Mouse (Mus musculus): ENCODE results near the gene Hs6st3. TPM values are rescaled to one million over a fixed set of nuclear protein-coding genes. Genes with fewer than 3 reads are reported as not detected.

The Hs6st3 gene
- total RNA-seq, 2 experiments from 2014 or later, result 0.19 TPM; not detected in 1

DNA sequence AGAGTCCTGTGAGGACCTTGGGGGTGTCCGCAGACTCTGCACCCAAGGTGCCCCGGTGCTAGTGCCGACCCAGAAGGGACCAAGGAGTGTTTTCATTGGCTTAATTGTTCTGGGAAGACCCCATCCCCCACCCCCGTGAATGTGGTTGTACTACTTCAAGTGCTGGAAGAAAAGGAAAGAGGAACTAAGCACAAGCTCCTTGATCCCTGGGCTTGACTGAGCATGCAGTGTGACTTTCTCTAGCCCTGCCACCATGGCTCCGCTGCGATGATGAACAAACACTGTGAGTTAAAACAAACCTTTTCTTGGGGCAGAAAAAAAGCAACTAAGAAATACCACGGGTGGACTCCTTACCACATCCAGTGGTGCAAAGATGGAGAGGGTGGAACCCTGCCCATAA, 623.2 kb downstream of the Hs6st3 start:
- no peak for DNase-seq
- intact Hi-C loops (cut with DNase I), result no loop called here

DNA sequence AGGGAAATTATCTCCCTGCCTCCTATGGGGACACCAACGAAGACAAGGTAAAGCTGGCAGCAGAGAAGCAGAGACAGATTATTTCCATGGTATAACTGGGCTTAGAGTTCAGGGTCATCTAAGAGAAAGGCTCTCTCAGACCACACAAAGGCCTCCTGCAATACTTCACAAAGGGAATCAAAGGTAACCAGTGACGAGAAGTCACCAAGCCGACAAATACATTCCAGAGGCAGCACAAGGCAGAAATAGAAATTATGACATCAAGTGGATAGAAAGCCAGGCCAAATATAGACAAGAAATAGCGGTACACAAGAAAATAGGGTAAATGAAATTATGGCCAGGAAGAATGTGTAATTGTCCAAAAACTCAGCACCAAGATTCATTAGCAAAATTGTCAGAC, 633.9 kb downstream of the Hs6st3 start:
- peak; percentile 9 to 10 for DNase-seq
- intact Hi-C loops (cut with DNase I), result no loop called here

DNA sequence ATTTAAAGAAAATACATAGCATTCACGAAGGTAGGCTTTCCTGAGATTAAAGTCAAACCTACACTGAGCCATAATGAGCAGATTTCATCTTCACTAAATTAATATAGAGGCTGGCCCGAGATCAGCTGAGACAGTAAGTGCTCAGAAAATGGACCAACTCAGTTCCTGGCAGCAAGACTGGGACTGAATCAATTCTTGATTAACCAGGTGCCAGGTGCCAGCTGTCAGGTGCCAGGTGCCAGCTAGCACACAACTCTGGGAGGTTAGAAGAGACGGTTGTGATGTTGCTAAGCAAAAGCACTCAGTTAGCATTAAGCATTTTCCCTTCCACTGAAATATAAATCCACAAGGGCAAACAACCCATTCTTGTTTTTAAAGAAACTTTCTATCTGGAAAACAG, 638.1 kb downstream of the Hs6st3 start:
- no peak for DNase-seq
- intact Hi-C loops (cut with DNase I), result no loop called here

DNA sequence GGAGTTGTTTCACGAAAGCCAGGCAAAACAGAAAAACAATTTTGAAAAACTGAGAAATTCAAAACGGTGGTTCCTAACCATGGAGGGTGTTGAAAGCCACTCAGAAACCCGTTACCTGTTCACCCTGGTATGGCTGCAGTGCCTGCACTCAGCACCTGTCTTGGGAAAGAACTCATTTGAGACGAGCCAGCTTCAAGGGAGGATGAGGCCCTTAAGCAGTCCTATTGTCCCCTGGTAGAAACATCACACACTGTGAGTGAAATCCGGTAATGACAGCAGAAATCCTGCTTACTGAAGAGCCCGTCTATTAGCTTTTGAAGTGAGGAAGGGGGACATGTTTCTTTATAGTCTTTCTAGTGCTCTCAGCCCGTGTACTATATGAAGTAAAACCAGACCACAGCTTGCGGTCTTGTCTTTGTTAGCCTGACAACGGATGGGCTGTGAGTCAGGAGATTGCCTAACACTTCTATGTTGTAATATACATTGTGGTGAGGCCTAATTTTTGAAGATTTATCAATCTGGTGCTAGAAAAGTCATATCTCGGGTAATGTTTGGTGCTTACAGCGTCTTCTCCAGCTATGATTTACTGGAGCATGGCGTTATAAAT, 641.9 kb downstream of the Hs6st3 start:
- no peak for DNase-seq
- intact Hi-C loops (cut with DNase I), result loop anchor here (2.0 kb wide), 1 partner anchor 35 kb away; no protein-coding TSS in a partner anchor

DNA sequence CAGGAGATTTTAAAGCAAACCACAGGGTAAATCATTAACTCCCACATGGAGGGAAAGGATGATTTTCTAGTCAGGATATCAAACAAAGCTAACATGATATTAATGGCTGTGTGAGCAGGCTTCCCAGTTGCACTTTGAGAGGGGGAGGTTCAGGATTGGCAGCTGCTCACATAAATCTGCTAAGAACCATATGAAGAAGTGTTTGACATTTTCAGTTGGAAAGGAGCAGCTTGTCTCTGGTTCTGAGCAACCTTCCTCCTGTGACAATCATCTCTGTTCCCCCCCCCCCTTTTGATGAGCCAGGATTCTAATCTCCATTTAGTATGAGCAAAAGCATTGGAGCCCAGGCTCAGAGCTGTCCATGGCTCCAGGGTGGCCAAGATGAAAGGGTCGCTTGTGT, 643.0 kb downstream of the Hs6st3 start:
- no peak for DNase-seq
- intact Hi-C loops (cut with DNase I), result no loop called here

DNA sequence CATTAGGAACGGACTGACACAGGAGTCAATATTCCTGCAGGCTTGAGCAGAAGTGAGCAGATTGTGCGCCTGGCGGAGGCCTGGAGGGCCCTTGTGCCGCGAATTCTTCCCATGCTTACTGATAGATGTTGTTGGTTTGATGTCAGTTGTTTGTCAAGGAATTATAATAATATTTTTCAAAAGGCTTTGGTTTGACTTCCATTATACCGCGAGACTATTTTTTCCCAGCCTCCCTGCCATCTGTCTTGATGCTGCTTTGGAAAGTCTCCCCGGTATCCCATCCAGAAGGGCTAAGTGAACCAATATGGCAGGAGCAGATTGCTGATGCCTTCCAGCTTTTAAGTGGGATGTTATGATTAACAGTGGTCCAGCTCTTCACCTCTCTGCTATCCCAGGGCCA, 651.3 kb downstream of the Hs6st3 start:
- intact Hi-C loops (cut with DNase I), result no loop called here
- no peak for DNase-seq

DNA sequence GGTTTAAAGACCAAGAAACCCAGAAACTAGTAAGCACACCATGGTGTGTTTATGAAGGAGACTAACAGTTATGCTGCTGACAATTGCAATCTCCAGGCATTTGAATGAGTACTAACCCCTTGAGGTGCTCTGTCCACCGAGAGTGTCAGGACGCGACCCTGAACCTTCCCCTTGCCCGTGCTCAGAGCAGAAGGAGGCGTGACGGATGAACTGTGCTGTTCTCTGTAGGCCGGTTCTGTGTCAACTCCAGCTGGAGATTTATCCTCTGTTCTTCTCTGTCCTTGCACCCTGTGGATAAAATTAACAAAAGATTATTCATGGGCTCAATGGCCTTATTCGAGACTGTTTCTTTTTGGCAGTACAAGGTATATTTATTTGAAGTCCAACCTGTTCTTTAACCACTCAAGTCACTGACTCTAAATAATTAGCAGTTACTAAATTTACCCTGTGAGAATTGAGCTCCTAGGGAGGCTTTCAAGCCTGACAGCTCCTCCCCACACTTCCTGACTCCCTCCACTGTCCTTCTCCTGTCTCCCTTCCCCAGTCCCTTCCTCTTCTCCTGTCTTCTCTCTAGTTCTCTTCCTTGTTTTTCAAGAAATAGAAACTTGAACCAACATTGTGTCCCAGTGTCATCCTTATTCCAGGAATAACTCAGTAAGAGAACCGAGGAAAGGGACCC, 659.2 kb downstream of the Hs6st3 start:
- intact Hi-C loops (cut with DNase I), result no loop called here
- no peak for DNase-seq

DNA sequence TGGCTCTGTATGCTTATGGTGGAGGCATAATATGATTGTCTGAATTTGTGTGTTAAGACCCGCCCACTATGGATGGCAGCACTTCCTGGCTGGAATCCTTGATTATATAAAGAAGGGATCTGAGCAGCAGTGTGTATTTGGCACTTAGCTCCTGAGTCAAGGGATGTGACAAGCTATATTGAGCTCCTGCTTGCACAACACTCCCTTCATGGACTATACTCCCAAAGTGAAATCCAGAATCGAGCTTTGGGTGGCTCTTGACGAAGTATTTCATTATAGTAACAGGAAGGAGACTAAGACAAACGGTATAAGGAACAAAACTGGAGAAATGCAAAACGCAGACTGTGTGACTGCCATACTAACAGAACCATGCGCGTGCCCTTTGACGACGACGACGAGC, 660.4 kb downstream of the Hs6st3 start:
- no peak for DNase-seq
- intact Hi-C loops (cut with DNase I), result no loop called here

DNA sequence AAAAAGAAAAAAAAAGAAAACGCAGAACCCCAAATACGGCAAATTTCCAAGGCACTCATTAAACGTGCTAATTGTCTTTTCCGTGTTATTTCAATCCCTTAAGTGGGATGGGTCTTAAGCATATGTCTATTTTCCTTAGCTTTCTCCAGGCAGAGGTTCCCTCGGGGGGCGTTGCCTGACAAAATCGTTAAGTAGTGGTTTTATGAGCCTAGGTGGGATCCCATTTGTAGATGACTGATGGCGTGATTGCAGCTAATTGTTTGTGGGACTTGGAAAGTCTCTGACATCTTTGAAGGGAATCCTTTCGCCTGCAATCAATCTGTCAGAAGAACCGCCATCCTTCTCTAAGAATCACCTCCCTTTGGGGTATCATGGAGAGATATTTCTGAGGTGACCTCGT, 662.7 kb downstream of the Hs6st3 start:
- intact Hi-C loops (cut with DNase I), result no loop called here
- no peak for DNase-seq

DNA sequence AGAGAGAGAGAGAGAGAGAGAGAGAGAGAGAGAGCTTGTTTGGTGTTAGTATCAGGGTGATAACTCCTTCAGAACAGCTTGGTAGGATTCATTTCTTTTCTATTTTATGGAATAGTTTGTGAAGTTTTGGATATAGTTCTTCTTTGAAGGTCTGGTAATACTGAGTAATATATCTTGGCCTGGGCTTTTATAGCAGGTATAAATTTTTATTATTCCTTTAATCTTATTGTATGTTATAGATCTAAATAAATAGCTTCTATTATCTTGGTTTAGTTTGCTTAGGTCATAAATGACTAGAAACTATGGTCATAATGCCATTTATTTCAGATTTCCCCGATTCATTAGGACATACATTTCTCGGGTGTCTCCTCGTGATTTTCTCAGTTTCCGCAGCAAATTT, 675.8 kb downstream of the Hs6st3 start:
- DNase-seq, result no peak
- intact Hi-C loops (cut with DNase I), result no loop called here

DNA sequence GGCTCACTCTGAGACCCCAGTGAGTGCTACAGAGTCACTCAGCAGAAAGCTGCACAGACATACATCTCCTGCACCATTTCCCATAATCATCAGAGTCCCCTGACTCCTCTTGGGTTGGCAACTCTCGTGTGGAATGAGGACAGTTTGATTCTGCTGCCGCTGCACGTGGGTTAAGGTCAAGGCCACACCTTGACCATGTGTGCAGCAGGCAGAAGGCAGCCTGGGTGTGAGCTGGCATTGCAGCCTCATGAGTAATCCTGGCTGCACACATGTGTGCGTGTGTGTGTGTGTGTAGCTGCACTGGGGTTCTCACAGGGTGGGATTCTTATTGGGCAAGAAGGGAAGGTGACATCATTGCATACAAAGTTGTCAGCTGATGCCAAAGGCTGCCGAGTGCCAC, 677.5 kb downstream of the Hs6st3 start:
- DNase-seq, result no peak
- intact Hi-C loops (cut with DNase I), result no loop called here

DNA sequence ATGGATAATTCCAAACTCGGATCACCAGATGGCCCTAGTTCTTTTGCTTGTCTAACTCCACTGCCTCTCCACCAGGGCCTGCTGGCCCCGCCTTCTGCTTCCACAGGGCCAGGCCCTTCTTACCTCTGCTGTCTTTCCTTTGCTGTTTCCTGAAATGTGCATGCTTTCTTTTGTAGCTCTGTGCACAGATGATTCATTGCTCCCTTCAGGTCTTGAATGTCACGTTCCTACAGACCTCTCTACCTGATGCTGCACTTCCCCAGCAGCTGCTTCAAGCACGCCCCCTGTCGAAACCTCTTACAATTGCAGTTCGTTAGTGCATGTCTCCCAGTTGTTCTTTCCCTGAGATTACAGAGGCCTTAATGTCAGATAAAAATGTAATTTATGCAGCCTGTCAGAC, 682.4 kb downstream of the Hs6st3 start:
- no peak for DNase-seq
- intact Hi-C loops (cut with DNase I), result no loop called here

DNA sequence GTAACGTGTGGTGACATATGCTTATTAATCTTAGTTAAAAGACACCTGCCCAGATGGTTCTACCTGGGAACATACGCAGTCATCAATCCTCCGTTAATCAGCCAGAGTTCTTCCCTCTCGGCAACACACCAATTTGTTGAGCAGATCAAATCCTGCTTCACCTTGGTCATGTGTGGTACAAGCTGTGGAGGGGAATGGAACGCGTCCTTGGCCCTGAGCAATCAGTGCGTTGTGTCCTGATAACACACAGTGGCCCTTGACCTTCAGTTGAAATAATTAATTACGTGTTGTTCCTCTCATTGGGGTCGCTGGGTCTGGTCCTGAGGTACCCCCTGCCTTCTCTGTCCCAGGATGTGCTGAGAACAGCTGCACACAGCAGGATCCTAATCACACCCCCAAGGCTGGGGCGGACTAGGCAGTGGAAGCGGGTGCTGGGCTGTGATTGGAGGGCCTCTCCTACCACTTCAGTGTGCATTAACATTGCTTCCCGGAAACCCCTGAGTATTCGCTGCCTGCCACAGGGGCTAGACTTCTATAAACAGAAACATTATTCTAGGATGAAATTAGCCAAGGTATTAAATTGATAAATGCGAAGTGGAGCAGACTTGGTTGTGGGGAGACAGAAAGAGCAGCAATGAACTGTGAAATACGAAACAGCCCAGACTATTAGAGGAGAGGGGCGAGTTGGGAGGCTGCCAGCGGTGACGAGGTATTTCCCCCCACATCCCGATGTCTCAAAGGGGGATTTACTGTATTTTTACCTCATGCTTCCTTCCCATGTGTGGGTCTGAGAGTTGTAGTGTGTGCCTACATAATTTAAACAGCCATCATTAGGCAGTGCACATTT, 693.2 kb downstream of the Hs6st3 start:
- no peak for DNase-seq
- intact Hi-C loops (cut with DNase I), result no loop called here

DNA sequence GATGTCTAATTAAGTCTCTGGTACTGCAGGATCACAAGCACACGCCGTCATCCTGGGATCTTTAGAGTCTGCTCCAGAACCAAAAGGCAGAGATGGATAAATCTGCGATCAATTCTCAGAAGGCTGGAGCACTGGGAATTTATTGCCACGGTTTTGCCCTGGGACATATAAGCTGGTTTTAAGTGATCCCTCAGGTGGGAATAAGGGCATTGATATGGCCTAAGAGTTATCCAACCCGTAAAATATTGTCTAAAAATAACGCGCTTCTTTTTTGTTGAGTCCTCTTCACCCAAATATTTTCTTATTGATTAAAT, 693.8 kb downstream of the Hs6st3 start:
- DNase-seq, result no peak
- intact Hi-C loops (cut with DNase I), result no loop called here

DNA sequence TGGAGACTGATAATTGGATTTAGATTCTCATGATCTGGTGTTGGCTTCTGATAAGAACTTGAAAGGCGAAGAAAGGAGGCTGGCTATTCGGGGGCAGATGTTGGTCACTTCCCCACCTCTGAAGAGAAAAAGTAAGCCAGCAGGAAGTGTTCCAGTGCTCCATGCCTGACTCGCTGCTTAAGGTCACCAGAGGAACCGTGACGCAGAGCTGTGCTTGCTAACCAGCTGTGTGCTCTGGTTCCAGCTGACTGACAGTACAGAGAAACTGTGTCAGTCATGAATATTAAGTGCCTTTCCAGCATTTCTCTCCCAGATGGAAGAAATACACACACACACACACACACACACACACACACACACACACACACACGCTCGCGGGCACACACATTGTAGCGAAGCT, 694.8 kb downstream of the Hs6st3 start:
- intact Hi-C loops (cut with DNase I), result no loop called here
- DNase-seq, result peak in 1 of 2 experiments; percentile 16

DNA sequence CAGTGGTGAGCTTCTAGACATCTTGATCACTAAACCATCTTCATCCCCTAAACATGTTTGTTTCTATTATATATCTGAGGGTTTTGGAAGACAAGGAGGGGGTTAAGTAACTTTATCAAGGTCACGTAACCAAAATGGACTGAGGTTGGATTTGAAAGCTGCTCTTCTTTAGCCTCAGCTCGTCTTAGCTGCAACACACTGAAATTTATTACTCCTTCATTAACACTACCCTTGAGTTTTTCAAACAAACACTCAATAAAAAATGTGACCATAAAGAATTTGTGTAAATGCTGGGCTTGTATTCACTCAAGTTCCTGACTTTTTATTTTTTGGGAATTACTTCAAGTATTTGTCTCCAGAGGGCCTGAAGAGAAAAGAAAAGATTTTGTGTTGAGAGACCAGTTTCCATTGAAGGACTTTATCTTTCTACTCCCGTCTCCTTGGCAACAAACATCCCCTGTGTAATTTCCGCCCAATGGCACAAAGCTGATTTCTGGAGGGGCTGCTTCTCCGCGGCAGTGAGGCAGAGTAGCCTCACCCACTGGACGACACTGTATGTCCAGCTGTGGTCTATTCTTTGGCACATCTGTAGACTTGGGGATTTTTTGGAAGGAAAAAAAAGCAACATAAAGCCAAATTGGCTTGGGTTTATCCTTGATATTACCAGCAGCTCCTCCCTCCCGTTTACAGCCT, 696.0 kb downstream of the Hs6st3 start:
- DNase-seq, result peak; percentile 48 to 58
- intact Hi-C loops (cut with DNase I), result no loop called here

DNA sequence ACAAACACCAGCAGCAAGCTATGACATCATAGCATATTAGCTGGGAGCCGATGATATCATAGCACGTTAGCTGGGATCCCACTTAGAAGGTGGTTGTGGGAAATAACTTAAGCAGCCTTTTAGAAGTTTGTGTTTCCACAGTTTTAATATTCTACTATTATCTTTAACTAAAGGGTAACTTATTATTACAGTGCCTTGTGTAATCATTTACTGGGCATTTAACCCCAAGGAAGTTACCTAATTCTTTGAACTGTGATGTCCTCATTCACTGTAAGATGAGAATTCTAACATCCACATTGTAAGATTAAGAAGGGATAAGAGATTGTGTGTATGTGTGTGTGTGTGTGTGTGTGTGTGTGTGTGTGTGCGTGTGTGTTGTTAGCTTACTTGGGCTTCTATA, 697.9 kb downstream of the Hs6st3 start:
- no peak for DNase-seq

DNA sequence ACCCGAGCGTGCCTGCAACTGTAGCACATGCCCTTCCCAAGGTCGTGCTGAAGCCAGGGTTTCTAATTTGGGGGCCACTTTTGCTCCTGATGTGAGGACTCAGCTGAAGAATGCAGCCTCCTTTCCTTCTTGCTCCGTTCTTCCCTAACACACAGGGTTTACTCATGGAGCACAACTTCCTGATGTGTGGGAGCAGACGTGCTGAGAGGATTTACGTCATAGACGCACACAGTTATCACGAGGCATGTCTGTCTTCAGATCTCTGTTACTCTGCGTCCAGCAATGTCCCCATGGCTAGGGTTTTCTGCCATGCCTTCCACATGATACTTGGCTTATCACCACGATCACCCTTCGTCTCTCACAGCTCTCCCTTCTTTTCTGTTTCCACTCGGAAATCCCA, 709.4 kb downstream of the Hs6st3 start:
- intact Hi-C loops (cut with DNase I), result no loop called here

More for the DNA sequence above, 697.9 kb downstream of the Hs6st3 start:
- intact Hi-C loops (cut with DNase I), result no loop called here

DNA sequence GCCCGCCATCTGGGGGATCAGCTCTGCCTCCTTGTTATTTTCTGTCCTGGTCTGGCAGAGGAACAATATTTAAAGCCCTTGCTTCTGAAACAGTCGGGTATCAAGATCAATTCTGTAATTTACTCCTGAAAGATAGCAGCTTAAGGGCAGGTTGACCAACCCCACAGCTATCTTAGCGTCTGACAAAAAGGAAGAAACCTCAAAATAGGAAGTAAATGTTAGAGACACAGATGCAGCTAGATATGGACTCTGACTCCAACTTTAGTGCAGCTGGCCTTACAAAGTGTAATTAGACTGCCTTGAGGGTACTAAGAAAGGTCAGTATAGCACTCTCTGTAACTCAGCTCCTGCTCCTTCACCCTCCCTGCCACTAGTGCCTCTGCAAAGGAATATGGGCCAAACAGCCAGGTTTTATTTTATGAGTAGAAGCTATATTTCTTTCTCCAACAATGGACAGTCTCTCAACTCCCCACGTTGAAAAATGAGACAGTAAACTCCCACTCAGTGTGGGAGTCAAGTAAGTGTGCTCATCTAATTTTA, 710.7 kb downstream of the Hs6st3 start:
- intact Hi-C loops (cut with DNase I), result no loop called here

More for the DNA sequence above, 709.4 kb downstream of the Hs6st3 start:
- DNase-seq, result no peak

DNA sequence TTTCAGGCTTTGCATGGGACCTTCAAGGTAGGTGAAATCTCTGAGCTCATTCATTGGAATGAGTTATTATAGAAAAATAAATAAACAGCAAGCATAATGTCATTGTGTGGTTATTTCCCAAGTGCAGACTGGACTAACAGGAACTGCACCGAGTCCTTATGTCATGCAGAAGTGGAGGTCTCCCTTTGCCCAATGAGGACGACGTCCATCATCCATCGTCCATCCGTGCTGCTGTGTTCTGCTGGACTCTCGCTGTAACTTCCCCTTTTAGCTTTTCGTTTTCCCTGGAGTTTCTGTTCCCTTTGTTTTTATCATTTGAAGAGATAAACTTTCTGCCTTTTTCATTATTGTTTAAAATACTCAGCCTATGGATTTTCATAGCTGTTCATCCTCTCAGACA, 711.2 kb downstream of the Hs6st3 start:
- intact Hi-C loops (cut with DNase I), result no loop called here

More for the DNA sequence above, 710.7 kb downstream of the Hs6st3 start:
- no peak for DNase-seq

DNA sequence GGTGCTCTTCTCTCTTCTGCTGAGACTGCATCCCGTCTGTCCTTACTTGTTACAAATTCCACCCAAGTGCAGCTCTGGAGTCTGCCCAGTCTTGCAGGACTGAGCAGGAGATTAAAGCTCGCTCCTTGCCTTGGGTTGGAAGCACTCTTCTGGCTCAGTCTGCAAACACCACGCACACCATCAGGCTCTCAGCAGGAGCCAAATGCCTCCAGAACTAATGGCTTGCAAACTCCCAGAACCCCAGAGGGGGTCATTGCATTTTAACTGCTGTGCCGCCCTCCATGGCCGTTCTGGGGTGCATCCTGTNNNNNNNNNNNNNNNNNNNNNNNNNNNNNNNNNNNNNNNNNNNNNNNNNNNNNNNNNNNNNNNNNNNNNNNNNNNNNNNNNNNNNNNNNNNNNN, 714.0 kb downstream of the Hs6st3 start:
- intact Hi-C loops (cut with DNase I), result loop anchor here (5.0 kb wide), 1 partner anchor 740 kb away; no protein-coding TSS in a partner anchor

More for the DNA sequence above, 711.2 kb downstream of the Hs6st3 start:
- DNase-seq, result no peak

More for the DNA sequence above, 714.0 kb downstream of the Hs6st3 start:
- no peak for DNase-seq
